Mouse (Mus musculus): ENCODE measurements around the gene Nos1ap.

Gene Nos1ap

DNA sequence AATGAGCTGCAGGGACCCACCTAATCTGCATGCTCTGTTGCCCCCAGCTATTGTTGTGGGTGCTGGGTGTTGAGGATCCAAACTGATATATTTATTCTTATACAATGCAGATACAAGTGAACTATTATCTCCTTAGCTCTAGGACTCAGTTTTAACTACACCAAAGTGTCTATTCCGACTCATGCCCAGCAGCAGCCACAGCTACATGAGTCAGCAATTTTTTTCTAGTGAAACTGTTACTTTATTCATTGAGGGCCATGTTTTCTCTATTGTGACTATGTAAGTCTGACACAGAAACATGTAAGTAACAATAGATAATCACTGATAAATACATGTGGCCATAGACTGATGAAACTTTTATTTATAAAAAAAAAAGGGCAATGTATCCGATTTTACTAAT lies 184.5 kb downstream of the Nos1ap start:
- DNase-seq, result no peak

DNA sequence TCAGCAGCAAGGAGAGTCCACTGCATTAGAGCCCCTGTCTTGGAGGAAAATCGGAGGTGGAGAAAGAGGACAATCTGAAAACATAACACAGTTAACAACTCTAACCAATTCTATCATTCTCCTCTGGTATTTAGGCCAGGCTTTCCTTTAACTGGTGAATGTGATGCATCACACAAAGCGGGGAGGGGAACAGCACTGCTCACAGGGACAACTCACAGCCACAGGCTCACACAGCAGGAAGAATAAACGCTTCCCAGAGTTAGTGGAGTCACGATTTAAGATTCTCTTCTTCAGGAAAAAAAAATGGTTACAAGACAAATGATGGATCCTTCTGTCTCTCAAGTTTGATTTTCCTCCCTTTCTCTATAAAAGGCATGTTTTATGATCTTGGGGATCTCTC lies 187.0 kb downstream of the Nos1ap start:
- DNase-seq, result no peak

DNA sequence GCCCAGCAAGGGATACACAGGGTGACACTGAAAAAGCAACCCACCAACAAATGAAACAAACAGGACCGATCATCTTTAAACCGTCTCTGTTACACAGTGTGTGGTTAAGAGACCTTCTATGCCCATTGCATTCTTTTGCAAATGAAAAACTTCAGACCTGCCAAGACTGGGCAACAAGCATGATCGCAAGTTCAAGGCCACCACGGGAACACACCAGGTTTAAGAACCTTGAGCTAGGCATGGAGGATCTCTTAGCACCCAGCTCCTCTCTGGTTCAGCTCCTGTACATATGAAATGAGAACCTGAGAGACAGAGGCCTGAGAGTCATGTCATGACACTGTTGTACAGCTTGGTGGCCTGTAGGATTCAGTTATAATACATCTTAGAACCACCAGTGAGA lies 190.8 kb downstream of the Nos1ap start:
- no peak for DNase-seq

DNA sequence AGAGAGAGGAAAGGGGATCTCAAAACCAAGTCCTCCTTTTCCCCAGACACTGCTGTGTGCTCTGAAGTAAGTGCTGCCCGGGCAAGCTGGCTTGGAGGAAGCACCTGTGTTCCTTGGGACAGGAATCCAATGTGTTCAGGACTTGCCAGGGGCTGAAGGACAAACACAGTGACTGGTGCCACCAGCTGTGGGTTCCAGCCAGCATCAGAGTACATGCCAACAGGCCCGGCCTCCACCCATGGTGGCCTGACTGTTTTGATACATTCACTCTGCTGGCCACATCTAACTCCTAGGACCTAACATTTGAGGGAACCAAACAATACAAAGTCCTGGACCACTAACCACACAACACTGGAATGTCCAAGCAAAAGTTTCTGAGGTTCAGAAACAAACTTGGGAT lies 194.6 kb downstream of the Nos1ap start:
- DNase-seq, result no peak

GRCm38 (mm10) chr1:170394641-170395040 lies 195.0 kb downstream of the Nos1ap start:
- no peak for DNase-seq

DNA sequence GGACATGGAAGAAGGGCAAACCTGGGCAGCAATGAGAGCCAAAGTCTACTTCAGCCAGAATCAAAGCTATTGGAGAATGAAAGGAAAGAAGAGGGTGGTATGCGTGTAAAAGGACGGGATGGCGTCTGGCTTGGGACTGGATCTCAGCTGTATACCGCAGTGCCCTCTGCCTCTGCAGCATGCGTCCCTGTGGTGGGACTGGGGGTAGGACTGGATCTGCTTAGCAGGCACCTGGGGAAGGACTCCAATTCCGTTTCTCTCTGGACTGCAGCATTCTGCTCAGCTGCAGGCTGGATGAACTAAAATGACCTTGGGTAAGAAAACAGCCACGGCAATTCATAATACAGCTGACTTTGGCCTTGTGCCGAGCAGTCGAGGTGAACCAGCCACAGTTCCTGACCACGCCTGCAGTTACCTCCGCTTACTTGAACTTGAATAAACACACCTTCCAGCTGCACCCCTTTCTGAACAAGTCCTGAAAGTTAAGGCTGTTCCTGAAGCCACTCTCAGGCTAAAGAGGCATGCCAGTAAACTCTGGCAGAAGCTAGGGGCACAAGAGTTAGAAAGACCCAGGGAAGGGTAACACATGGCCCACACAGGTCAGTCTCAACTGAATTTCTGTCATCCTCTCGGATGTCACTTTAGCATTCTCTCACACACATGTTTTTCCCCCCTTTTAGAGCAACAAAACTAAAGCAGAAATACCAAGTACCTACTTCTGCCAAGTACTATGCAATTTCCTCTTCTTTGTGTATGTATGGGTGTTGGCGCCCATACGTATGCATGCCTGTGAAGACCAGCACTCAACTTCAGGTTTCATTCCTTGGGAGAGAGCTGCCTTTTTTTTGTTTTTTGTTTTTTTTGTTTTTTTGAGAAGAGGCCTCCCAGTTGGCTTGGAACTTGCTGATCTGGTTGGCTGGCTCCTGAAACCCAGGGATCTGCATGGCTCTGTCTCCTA lies 196.6 kb downstream of the Nos1ap start:
- peak; percentile 71 to 84 for DNase-seq

DNA sequence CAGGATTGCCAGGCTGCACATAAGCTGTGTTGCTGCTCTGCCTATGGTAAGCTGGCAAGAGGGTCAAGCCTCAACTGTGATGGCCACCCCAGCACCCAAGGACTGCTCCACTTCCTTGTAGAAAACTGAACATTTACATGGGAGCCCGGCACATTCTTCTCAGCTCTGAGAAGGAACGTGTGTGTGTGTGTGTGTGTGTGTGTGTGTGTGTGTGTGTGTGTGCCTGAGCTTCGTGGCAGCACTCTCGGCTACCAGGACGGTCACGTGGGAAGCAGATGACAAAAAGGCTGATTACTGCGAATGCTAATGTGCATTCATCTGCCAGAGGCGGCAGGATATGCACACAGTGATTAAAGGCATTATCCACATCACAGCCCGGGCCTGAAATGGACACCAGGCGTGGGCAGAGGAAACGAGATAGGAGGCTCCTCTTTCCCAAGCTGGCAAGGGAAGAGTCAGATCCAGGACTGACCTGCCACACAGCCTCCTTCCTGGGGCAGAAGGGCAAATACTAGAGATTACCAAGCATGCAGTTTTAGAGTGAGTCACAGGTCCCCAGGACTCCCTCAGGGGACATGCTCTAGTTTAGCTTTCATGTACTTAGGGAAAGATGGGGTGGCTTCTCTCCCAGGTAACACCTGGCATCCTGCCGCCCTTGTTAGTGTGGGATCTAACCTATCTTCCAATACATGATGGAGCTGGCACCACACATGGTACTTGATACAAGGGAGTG lies 202.3 kb downstream of the Nos1ap start:
- peak; percentile 32 to 53 for DNase-seq

- DNase-seq, result no peak
These were observed 204.2 kb downstream of the Nos1ap start for GRCm38 (mm10) chr1:170385416-170385815.

DNA sequence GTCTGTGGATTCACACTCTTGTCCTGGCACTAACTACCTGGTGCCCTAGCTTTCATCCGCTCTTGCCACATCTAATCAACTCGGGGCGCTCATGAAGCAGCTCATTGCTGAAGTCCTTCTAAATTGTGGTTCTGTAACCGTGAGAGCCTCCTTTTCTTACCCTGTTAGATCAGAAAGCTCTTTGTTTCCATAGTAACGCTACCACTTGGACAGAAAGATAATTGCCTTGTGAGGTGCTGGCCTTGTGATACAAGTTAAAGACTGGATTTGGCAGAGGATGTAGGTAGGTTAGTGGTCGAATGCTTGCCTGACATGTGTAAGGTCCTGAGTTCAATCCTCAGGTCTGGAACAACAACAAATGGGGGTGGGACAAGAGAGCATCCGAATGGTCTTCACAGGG lies 206.1 kb downstream of the Nos1ap start:
- DNase-seq, result no peak

DNA sequence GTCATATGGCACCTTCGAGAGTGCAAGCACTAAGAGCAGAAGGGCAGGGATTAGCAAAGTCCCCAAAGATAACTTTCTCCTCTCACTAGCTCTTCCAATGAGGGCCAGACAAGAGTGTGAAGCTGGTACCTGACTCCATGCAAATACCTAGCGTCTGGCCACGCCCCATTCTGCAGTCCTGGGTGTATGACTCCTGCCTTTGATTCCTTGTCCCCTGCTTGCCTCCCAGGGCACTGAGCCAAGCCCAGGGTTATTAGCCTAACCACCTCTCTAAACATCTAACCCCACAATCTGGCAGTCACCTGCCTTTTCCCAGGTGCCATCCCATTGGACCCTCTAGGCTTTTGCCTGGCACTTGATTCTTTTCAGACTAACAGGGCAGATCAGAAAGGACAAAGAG lies 208.2 kb downstream of the Nos1ap start:
- DNase-seq, result peak in 1 of 2 experiments; percentile 24

DNA sequence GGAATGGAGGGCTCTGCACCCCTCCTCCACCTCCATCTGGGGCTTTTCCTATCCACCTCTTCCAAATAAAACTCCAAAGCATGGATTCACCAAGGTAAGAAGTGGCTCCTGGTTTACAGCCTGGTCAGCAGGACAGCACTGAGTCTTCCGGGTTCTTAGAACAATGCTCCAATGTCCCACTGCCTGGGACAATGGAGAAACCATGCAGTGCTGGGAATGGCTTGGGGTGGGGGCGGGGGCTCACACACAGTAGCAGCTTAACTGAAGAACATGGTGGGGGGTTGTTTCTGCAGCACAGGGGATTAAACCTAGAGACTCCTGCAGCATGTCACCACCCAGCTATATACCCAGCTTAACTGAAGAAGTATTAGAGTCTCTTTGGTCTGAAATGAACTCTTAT lies 209.2 kb downstream of the Nos1ap start:
- no peak for DNase-seq

DNA sequence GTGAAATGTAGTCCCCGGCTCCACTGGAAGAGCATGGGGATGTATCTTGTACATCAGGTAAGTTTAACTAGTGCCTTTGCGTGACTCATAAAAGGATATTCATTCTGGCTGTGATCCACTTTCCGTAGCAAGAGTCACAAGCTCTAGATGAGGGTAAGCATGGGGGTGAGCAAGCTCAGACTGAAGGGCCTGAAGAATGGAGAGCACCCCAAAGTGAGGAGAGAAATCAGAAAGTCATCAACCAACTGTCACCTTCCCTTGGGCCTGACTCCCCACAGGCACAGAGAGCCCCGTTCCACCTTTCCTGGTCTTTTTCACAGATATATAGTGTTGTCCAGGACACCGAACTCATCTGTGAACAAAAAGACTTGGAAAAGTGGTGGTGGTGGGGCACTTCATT lies 213.9 kb downstream of the Nos1ap start:
- DNase-seq, result no peak

GRCm38 (mm10) chr1:170373750-170374149 lies 215.9 kb downstream of the Nos1ap start:
- no peak for DNase-seq

GRCm38 (mm10) chr1:170371191-170371792 lies 218.4 kb downstream of the Nos1ap start:
- no peak for DNase-seq

- DNase-seq, result no peak
These were observed 220.8 kb downstream of the Nos1ap start for GRCm38 (mm10) chr1:170368864-170369263.

DNA sequence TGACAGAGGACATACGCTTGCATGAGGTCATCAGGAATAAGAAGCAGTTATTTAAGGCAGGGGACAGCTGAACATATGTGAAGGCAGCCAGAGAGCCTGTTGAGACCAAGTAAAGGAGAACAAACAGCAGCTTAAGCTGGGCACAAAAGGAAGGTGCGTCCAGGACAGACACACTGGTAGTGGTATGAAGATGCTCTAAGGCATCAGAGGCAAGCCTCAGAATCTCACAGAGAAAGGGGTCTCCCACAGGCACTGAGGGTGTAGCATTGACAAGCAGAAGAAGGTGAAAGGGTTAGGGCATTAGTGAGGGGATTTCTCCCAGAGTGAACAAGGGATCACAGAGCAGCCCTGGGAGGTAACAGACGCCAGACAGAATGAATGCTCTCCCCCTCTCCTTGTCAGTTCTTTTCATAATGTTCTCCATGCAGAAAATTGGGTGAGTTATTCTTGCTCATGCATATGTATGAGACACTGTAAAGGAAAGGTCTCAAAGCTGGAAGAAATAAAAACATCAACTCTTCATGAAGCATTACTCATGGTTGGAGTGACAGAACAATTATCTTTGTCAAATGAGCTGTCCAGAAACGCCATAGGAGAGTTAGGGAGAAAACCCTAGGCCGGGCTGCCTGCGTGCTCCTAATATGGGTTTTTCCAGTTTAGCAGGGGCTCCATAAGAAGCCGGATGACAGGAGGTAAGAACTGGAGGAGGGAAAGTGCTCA lies 222.5 kb downstream of the Nos1ap start:
- no peak for DNase-seq

DNA sequence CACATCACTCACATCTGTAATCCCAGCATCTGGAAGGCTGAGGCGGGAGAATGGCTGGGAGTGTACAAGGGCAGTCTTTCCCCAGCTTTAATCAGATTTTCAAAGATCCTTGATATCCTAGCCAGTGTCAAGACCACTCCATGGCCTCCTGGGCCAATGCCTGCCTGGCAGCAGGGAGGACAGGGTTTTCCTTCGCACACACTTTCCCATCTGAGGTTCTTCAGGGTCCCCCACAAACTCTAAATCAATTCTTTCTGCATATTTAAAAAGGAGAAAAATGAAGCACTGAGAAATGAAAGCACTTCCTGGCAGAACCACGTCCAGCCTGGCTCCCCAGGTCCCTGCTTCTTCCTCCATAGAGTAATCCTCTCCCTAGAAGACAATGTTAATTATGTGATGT lies 225.9 kb downstream of the Nos1ap start:
- no peak for DNase-seq

- DNase-seq, result no peak
These were observed 229.3 kb downstream of the Nos1ap start for GRCm38 (mm10) chr1:170360183-170360915.

- no peak for DNase-seq
These were observed 236.3 kb downstream of the Nos1ap start for GRCm38 (mm10) chr1:170353335-170353734.

DNA sequence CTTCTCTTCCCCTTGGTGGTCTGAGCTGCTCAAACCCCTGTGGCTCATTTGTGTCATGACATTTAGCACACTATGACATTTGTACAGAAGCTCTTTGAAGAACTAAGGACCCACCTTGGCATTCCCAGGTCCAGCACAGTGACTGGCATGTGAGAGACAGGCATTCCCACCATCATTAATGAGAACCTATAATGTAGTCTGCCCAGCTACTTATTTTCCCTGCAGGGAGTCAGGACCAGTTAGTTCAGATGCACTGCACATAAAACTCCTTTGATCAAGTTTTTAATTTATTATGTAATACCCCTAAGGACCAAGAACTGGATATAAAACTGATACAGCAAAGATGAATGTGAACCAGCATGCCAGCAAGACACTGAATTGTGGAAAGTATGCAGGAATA lies 238.6 kb downstream of the Nos1ap start:
- DNase-seq, result no peak

DNA sequence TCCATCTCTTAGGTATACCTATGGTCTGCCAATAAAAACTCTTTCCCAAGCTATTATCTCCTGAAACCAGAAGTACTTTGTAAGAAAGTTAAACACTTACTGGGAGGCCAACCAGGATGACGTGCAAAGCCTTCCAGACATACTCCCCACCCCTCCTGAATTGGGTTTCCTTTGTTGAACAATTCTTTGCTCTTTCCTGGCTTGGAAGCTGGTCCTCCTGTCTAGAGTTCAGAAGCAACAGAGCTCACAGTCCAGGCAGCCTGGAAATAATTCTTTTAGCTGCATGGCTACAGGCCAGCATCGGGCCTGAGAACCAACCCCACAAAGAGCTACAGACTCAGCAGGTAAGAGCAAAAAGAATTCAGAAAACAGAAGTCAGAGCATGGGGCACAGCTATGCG lies 243.4 kb downstream of the Nos1ap start:
- DNase-seq, result peak; percentile 26 to 30

DNA sequence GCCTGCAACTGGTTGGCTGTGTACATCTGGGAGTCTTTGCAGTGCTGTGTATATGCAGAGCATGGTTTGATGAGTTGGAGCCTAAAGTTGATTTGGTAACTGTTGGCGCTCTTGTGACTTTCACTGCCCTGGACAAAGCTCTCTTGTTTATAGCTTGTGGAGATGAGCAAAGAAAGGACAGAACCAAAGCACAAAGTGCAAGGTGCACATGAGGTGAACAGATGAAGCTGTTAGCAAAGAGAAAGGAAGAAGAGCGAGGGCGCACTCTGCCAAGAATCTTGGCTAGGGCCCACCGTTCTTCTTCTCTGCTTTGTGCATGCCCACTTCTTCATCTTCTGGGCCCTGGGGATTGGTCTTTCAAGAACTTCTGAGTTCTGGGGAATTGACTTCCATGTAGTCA lies 245.8 kb downstream of the Nos1ap start:
- no peak for DNase-seq
